Mouse (Mus musculus) monocyte, adult 5-6 weeks (primary cell): ENCODE measurements around the gene Uvrag. TPM values are rescaled to one million over a fixed set of nuclear protein-coding genes. Genes with fewer than 3 reads are reported as not detected.

Source experiments
- ATAC-seq: fragments of 153-309, 156-312 bp; replicated peaks from 2 replicates; pipeline ENCODE4 v1.8.0; 2017; ENCODE audit warnings: mild to moderate bottlenecking; ENCODE audit not compliant: low TSS enrichment, insufficient number of reproducible peaks, severe bottlenecking, poor library complexity, low FRiP score
- total RNA-seq: library from RNA; stranded (forward); fragments of 200-1000, 200-491, 200-594 nt; gene quantifications from 3 replicates; pipeline ENCODE4 v1.2.3, GENCODE M21; 2017

Uvrag gene
- total RNA-seq, 1 experiment from 2014 or later = 92.1 TPM

DNA sequence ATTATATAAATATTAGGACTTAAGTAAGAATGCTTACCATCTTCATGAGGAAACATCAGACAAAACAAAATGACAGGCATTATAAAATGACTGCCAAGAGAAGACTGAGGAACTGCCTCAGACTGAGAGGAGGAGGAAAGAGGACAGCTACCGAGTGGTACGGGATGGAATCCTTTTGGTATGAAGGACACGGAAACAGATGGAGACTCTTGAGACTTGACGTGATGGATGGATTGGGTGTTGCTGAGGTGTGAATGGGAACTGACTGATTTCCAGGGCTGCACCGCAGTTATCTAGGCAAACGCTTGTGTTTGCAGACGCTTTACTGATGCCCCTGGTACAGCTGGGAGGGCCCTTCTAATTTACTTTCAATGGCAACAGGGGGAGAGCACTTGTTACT, 97.0 kb downstream of the Uvrag start:
- ATAC-seq = no peak

DNA sequence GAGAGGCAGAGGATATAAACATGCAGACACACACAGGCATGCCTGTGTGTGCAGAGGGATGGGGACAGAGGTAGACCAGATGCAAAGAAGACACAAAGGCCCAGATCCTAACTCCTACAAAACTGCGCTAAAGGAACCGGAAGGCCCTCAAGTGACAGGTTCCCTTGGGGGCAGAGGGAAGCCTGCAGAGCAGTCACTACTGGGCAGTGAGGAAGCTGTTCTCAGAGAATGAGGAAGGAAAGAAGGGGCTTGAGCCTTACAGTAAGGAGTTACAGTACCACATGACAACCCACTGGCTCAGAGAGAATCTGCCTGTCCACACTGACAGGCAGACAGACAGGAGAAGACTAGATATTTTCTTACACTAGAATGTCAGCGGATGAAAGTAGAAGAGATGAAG, 97.6 kb downstream of the Uvrag start:
- peak; percentile 68 for ATAC-seq

- ATAC-seq = no peak
Measured at GRCm38 (mm10) chr7:99041818-99042217, 99.1 kb downstream of the Uvrag start.

DNA sequence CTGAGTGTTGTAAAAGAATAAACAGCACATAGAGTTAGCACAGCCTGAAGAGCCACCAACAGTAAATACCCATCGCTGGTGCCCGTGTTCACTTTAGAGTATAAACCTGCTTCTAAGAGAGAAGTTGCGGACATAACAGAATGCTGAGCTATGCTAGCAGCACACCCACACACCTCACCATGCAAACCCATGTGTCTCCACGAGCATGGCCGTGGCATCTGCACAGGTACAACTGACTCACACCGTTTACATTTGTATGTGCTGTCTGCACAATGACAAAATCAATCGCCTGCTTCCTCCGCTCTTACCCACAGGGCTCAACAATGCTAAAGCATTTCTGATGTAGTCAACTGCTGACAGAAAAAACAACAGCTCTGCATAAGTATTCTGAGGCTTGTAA, 101.0 kb downstream of the Uvrag start:
- ATAC-seq = no peak

GRCm38 (mm10) chr7:99036284-99036683, 104.7 kb downstream of the Uvrag start:
- no peak for ATAC-seq

DNA sequence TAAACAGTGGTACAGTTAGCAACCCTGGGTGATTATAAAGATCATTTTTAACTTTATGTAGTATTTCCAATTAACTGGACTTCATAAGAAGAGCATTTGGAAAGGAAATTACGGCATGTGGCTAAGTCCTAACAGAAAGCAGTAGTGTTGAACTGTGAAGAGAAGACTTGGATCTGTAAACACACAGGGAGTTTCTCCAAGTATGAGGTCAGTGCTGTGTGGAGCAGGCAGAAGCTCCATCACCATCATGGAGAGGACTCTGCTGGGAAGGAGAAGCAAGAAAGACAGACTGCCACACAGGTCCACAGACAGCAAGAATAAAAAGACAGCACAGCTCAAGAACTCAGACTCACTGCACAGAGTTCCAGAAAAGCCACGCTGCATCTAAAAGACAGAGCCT, 106.0 kb downstream of the Uvrag start:
- no peak for ATAC-seq

DNA sequence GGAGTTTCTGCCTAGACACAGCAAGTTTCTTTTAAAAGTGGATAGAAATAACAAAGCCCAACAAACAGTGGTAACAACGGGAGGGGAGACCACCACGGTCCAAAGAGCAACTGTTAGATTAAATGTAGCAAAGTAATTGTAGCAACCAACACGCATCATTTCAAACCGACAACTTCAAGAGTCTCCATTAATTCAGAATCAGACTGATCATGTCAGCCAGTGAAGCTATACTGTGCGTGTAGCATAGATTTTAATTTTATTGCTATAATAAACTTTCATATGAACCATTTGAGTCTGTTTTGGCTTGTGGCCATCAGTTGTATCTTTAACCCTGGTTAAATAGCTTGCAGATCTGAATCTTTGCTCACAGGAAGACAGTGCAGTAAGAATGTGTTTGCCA, 107.1 kb downstream of the Uvrag start:
- no peak for ATAC-seq

DNA sequence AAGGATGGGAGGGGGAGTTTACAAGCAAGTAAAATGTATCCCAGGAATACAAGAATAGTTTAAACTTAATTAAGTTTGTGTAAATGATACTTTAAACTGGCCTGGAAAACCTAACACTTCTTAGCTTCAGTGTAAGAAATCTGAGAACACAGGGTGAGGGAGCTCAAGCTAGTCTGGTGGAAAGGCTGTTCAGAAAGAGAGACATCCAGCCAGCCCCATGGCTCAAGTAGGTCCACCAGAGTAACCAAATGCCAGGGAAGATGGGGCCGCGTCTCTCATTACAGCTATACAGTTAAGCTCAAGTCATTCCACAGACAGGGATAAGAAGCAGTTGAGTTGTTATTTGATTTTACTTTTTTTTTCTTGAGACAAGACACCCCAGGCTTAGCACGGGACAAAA, 107.6 kb downstream of the Uvrag start:
- no peak for ATAC-seq

GRCm38 (mm10) chr7:99032051-99032450, 108.9 kb downstream of the Uvrag start:
- ATAC-seq = no peak

DNA sequence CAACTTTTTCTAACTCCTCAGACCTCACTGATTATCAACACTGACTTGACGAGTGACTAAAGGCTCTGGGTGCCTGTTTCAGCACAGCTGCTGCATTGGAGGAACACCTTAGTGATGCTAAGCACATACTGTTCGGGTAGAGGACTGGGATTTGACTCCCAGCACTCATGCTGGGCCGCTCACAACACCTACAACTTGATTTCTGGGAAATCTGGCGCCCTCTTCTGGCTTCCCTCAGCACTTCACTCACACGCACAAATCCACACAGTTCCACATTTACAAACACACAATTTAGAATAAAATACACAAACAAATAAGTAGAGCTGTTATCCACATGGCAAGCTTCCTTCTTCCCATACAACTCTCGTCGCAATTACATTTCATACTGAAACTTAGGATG, 112.8 kb downstream of the Uvrag start:
- ATAC-seq = no peak; the same call in 1 of the 2 replicates

DNA sequence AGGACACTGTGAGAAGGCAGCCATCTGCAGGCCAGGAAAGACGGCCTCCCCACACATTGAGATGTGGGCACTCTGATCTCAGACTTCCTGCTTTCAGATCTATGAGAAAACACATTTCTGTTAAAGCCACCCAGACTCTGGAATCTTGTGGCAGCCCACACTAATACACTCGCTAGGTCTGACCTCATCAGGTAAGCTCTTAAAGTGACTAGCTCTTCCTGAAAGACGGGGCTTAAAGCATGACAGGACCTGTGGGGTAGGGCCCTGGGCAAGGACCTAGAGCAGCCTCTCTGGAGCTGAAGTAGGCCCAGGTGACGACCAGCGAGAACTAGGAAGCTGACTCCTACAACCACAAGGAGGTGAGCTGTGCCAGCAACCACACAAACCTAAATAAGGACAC, 113.8 kb downstream of the Uvrag start:
- no peak for ATAC-seq

DNA sequence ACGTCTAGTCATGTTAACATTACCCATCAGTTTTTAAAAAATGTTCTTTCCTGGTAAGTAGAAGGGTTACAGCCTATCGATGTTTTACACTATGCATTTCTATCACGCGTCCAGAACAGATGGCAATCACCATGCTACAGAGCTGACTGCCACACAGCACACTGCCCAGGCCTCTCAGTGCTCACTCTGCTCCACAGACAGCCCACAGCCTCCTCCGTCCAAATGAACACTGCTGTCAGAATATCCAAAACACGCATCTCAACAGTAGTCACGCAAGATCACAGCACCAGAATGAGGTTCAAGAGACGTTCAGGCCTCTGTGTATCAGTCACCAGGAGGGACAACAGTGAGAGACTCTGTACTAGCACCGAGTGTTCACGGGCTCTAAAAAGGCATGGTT, 115.0 kb downstream of the Uvrag start:
- no peak for ATAC-seq

GRCm38 (mm10) chr7:99025265-99025664, 115.7 kb downstream of the Uvrag start:
- no peak for ATAC-seq

DNA sequence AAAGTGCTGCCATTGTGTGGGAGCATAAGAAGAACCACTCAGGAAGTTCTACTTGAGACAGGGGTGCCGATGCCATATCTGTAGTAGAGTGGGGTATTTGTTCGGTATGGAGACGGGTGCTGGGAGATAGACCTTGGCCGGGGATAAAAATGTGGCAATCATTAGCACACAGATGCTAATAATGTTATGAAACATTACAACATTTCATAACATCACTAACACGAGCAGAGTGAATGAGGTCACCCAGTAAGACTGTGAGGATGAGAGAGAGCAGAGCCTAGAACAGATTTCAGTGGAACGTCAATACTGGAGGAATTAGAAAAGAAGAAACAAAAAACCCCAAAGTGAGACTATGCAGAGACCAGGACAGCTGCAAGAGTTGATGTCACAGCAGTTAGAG, 116.2 kb downstream of the Uvrag start:
- ATAC-seq = no peak

- ATAC-seq = no peak
Measured at GRCm38 (mm10) chr7:99023931-99024330, 117.0 kb downstream of the Uvrag start.

DNA sequence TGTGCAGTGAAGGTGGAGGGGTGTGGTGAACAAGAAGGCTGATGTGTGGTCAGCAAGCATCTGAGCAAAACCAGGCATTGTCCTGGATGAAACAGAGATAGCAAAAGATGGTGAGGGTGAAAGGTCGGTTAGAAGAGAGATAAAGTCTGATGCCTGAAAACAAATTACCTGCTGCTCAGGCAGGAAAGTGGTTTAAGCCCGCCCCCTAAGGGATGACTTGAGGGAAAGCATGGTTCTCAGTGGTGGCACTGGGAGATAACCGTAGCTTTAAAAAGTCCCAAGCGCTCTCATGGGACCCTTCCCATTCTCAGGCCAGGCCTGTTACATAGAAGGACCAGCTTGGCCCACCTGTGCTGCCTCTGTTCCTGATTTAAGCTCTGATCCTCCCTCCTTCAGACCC, 119.7 kb downstream of the Uvrag start:
- no peak for ATAC-seq

GRCm38 (mm10) chr7:99020353-99020752, 120.6 kb downstream of the Uvrag start:
- ATAC-seq = no peak

GRCm38 (mm10) chr7:99017224-99017844, 123.6 kb downstream of the Uvrag start:
- no peak for ATAC-seq

DNA sequence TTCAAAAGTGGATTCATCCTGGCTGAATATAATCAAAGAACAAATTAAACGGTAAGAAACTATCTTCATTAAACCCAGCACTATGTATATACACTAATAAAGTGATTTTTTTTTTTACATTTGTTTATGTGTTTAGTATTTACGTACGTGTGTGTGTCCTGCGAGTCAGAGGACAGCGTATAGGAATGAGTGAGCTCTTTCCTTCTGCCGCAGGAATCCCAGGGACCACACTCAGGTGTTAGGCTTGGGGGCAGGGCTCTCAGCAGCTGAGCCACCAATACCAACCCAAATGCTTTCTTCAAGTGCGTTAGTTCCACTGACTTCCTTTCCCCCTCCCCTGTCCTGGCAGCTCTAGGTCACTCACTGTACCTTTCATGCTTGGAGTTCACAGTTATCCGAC, 125.0 kb downstream of the Uvrag start:
- no peak for ATAC-seq

GRCm38 (mm10) chr7:99015419-99015818, 125.5 kb downstream of the Uvrag start:
- no peak for ATAC-seq

GRCm38 (mm10) chr7:99014620-99015019, 126.3 kb downstream of the Uvrag start:
- peak; percentile 59; the same call in 1 of the 2 replicates for ATAC-seq
